Mouse (Mus musculus) cerebellum, adult 11-12 months (tissue): ENCODE measurements at regions not wholly inside any gene's neighbourhood (a gene's known extent, or its start where the extent isn't known, plus 50 kb on each side); places are given as distances from the start of the nearest gene placed in this dataset.

Experiments
- DNase-seq: peaks from one replicate; pipeline ENCODE4 v3.0.0; 2022

- no peak for DNase-seq
These were observed 122.0 kb downstream of the Olfr1505 start for GRCm38 (mm10) chr19:14035371-14035770.

- no peak for DNase-seq
These were observed 122.5 kb downstream of the Olfr1505 start for GRCm38 (mm10) chr19:14035785-14036184.

GRCm38 (mm10) chr19:14036750-14037149, 123.4 kb downstream of the Olfr1505 start:
- no peak for DNase-seq

GRCm38 (mm10) chr19:14042753-14043152, 129.4 kb downstream of the Olfr1505 start:
- no peak for DNase-seq

- no peak for DNase-seq
These were observed 132.1 kb downstream of the Olfr1505 start for GRCm38 (mm10) chr19:14045456-14045855.

- no peak for DNase-seq
These were observed 138.7 kb downstream of the Olfr1505 start for GRCm38 (mm10) chr19:14052052-14052451.

GRCm38 (mm10) chr19:14080538-14080937, 167.2 kb downstream of the Olfr1505 start:
- DNase-seq = no peak

- DNase-seq = no peak
These were observed 171.4 kb downstream of the Olfr1505 start for GRCm38 (mm10) chr19:14084726-14085125.

- no peak for DNase-seq
These were observed 176.8 kb downstream of the Olfr1505 start for GRCm38 (mm10) chr19:14090106-14090505.

- DNase-seq = no peak
These were observed 180.9 kb downstream of the Olfr1505 start for GRCm38 (mm10) chr19:14094191-14094590.

GRCm38 (mm10) chr19:14096187-14096586, 182.9 kb downstream of the Olfr1505 start:
- no peak for DNase-seq

GRCm38 (mm10) chr19:14109091-14109490, 195.8 kb downstream of the Olfr1505 start:
- DNase-seq = no peak

- DNase-seq = no peak
These were observed 210.2 kb downstream of the Olfr1505 start for GRCm38 (mm10) chr19:14123348-14124113.

- no peak for DNase-seq
These were observed 211.0 kb downstream of the Olfr1505 start for GRCm38 (mm10) chr19:14124250-14124827.

- DNase-seq = no peak
These were observed 211.7 kb downstream of the Olfr1505 start for GRCm38 (mm10) chr19:14124986-14125385.

GRCm38 (mm10) chr19:14128397-14129209, 215.3 kb downstream of the Olfr1505 start:
- DNase-seq = no peak

GRCm38 (mm10) chr19:14161217-14161616, 247.9 kb downstream of the Olfr1505 start:
- DNase-seq = no peak

- DNase-seq = no peak
These were observed 249.4 kb downstream of the Olfr1505 start for GRCm38 (mm10) chr19:14162773-14163172.

- no peak for DNase-seq
These were observed 252.4 kb downstream of the Olfr1505 start for GRCm38 (mm10) chr19:14165775-14166174.

- DNase-seq = no peak
These were observed 266.9 kb downstream of the Olfr1505 start for GRCm38 (mm10) chr19:14180244-14180643.

GRCm38 (mm10) chr19:14180956-14181355, 267.6 kb downstream of the Olfr1505 start:
- no peak for DNase-seq

- no peak for DNase-seq
These were observed 268.5 kb downstream of the Olfr1505 start for GRCm38 (mm10) chr19:14181661-14182415.

GRCm38 (mm10) chr19:14191820-14192219, 278.5 kb downstream of the Olfr1505 start:
- DNase-seq = no peak
